Mouse (Mus musculus) gastrocnemius, adult 2 months (tissue): ENCODE results near the gene Polr3b. TPM values are rescaled to one million over a fixed set of nuclear protein-coding genes. Genes with fewer than 3 reads are reported as not detected.

ENCODE experiments used
- DNase-seq: peaks from one replicate; pipeline ENCODE4 v3.0.0; 2022
- H3K27ac ChIP-seq: fragments of 200-600 bp; 2 replicates; pipeline ENCODE4 v1.8.1; 2022; ENCODE audit warnings: mild to moderate bottlenecking
- H3K4me3 ChIP-seq: fragments of 200-600 bp; 2 replicates; pipeline ENCODE4 v1.8.1; 2022; ENCODE audit warnings: mild to moderate bottlenecking, moderate library complexity
- CTCF ChIP-seq: fragments of 200-600 bp; IDR thresholded peaks from 2 replicates; pipeline ENCODE4 v1.8.1; 2022; ENCODE audit warnings: antibody characterized with exemption, mild to moderate bottlenecking, moderate library complexity
- intact Hi-C: fragments of 180-260 bp; cut with DNase I; formaldehyde crosslinking; loops from one replicate; pipeline ENCODE4 v1.15.1; 2025
- total RNA-seq, 2 experiments: library from RNA; stranded (reverse); gene quantifications; 2 replicates each; pipeline ENCODE4 v1.2.3; 2021

Gene Polr3b
- total RNA-seq, 2 experiments from 2014 or later = 9.3 to 13.3 TPM

GRCm38 (mm10) chr10:84733511-84733910 is 111.4 kb downstream of the Polr3b start:
- Histone ChIP-seq H3K4me3 (no peak overlapping the region), H3K27ac (no peak overlapping the region)
- intact Hi-C loops = no loop called here
- no peak for TF ChIP-seq CTCF
- DNase-seq = no peak

GRCm38 (mm10) chr10:84754851-84755785 is 133.0 kb downstream of the Polr3b start:
- no peak for TF ChIP-seq CTCF
- intact Hi-C loops = no loop called here
- peak; percentile 40 for DNase-seq
- peak overlapping the region; percentile 66 for H3K4me3 ChIP-seq
- no peak overlapping the region for H3K27ac ChIP-seq

- Histone ChIP-seq H3K4me3 (peak within 1 kb of the TSS; percentile 66), H3K27ac (no peak within 1 kb of the TSS)
- no peak for TF ChIP-seq CTCF
- intact Hi-C loops = no loop called here
- DNase-seq = no peak
These were observed 133.7 kb downstream of the Polr3b start, which contains the start of gene Rfx4 for GRCm38 (mm10) chr10:84755786-84756203. Rfx4 (plus strand) TSS chr10:84756062.

DNA sequence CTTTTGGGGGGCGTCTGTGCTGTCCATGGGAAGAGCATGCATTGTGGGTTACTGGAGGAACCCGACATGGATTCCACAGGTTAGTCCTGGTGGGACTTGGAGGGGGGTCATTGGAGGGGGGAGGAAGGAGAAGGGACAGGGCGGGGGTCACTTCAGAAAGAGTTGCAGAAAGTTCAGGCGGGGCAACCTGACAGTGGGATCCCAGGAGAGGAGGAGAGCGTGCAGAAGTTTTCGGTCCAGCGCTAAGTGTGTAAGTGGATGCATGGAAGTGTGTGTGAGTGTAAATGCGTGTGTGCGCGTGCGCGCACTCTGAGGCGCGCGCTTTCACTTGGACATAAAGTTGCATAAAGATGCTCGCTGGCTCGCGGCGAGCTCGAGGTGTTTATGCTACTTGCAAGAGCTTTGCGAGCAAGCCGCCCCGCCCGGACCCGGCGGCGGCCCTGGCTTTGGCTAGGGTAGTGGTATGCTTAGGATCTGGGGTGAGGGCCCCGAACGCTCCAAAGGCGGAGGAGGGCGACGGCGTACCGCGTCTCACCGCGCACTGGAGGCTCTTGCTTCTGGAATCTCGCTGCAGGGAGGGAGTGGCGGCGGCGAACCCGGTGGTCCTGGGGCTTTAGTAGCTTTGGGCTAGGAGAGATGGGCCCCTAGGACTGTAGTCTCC is 134.5 kb downstream of the Polr3b start:
- peak overlapping the region; percentile 66 for H3K4me3 ChIP-seq
- no peak for TF ChIP-seq CTCF
- intact Hi-C loops = no loop called here
- H3K27ac ChIP-seq = no peak overlapping the region
- DNase-seq = no peak

DNA sequence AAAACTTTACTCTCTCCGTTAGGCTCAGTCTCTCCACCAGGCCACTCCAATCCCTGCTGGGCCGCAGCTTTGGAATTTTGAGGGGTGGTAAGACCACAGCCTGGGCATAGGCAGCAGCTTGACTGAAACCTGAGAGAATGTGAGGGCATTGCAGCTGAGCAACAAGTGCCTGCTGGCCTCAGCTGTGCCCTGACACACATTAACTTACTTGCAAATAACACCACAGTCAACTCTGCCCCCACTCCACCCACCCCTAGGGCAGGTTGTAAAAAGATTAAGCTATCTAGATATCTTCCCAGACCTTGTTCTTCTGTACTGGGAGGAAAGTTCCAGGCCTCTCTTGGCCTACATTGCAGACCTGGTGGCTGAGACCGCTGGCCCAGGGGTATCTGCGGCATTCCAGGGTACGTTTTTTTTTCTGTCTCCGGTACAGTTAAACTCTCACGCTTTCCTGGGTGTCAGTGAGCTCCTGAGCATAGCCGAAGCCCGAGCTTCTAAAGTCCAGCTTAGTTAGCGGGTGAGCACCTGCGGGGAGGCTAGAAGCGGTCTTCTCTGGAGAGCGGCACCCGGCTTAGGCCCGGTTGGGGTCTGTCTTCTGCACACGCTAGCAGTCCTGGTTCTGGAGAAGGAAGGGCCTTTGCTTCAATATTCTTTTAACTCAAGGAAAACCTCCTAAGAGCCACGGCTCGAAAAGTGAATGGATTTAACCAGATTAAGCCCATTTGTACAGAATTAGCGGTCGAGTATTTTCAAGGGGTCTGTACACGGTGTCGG is 135.5 kb downstream of the Polr3b start:
- DNase-seq = no peak
- intact Hi-C loops = no loop called here
- no peak for TF ChIP-seq CTCF
- no peak overlapping the region for H3K27ac ChIP-seq
- no peak overlapping the region for H3K4me3 ChIP-seq

DNA sequence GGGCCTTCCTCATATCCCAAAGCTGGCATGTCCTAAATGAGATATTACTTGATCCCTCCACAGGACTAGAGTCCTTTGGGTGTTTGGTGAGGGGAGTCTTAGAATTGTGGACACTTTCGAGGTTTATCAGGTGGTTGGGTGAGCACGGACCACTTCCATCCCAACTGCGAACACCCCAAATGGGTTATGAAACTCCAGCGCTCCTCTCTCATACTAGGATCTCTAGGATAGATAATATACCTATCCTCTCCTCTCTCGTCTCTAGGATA is 136.0 kb downstream of the Polr3b start:
- intact Hi-C loops = no loop called here
- Histone ChIP-seq H3K27ac (no peak overlapping the region), H3K4me3 (no peak overlapping the region)
- DNase-seq = no peak
- no peak for TF ChIP-seq CTCF

- intact Hi-C loops = no loop called here
- no peak for DNase-seq
- no peak overlapping the region for H3K4me3 ChIP-seq
- H3K27ac ChIP-seq = no peak overlapping the region
- no peak for TF ChIP-seq CTCF
These were observed 136.7 kb downstream of the Polr3b start for GRCm38 (mm10) chr10:84758483-84759431.

DNA sequence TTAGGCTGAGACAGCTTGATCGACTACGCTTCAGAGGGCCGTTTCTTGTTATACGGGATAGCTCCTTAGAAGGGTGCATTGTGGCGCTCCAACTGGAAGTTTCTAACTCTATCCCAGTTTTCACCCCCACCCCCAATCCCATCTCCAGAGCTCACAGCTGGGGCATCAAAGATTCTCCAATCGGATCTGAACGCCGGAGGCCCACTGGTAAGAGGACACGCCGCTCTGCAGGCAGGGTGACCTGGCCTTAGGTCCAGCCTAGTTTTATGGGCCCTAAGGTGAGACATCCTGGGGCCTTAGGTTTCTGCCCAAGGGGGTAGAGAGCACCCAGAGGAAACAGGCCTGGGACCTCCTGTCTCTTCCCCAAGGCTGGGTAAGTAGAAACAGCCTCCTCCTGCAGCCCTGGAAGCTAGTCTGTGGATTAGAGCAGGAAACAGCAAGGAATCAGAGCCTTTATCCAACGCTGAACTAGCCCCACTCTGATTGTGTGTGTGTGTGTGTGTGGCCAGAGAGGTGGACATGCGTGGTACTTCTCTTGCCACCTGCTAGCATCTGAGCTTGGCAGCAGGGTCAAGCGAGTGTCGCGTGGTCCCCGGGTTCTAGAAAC is 137.5 kb downstream of the Polr3b start:
- no peak for DNase-seq
- Histone ChIP-seq H3K4me3 (peak overlapping the region; percentile 58), H3K27ac (no peak overlapping the region)
- intact Hi-C loops = no loop called here
- no peak for TF ChIP-seq CTCF

- no peak for TF ChIP-seq CTCF
- Histone ChIP-seq H3K27ac (no peak overlapping the region), H3K4me3 (peak overlapping the region; percentile 58)
- intact Hi-C loops = no loop called here
- DNase-seq = no peak
These were observed 138.3 kb downstream of the Polr3b start for GRCm38 (mm10) chr10:84760118-84761111.

DNA sequence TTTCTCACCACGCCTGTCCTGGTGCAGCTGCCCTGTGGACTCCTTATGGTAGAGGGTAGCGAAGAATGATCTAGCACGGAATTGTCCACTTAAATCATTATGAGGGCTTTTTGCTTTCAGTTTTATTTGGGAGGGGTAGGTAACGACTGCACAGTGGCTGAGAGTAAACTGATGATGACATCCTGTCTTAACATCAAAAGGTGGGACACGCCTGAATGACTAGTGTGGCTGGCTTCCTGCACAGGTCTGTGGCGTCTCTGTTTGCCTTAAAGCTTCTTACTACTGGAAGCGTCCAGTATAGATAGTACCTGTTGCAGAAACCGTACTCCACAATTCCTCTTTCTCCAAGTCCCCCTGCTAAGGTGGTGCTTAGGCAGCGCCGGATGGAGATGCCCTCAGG is 146.7 kb downstream of the Polr3b start:
- DNase-seq = no peak
- Histone ChIP-seq H3K4me3 (no peak overlapping the region), H3K27ac (no peak overlapping the region)
- intact Hi-C loops = no loop called here
- no peak for TF ChIP-seq CTCF
